Mouse (Mus musculus): ENCODE results near the gene Nr4a1.

DNA sequence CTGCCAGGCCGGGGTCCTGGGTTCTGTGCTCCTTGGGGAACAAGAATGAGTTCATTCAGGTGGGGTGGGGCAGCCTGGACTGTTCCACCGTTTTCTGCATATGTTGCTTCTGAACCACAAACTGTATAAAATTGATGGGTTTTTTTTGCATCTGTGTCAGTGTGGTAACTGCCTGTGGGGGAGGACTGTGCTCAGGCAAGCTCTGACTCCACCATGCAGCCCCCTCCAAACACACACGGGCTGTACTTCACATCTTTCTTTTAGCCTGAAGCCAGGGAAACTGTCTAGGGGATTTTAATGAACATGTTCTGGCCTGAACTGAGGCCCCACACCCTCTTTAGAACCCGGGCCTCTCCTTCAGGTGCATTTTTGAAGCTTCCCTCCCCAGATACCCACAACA is 21.5 kb upstream of the Nr4a1 start:
- TF ChIP-seq CTCF (IDR thresholded peaks at IDR 0.05; ENCODE audit: control insufficient read depth, insufficient read depth, insufficient replicate concordance, low read depth, low read length) = no peak
- TF ChIP-seq POLR2A (IDR thresholded peaks at IDR 0.05; ENCODE audit: control insufficient read depth, low read depth, low read length) = no peak

Data from testis, adult 2 months (tissue).